Mouse (Mus musculus) mammary gland, adult 2 months (tissue): ENCODE results near the gene Sh2d2a. TPM values are rescaled to one million over a fixed set of nuclear protein-coding genes. Genes with fewer than 3 reads are reported as not detected.

Experiments
- polyA plus RNA-seq: library from polyadenylated mRNA; depleted of rRNA; stranded (reverse); fragments of >200 nt; gene quantifications from 2 replicates; pipeline ENCODE4 v1.2.3, GENCODE M21; 2012; ENCODE audit warnings: low replicate concordance; rRNA removed

Sh2d2a gene
- polyA plus RNA-seq: 13.9 and 25.6 TPM in 2 replicates

GRCm38 (mm10) chr3:87846650-87847110 is at the start of gene Sh2d2a:
Sh2d2a (plus strand) TSS chr3:87846755.

GRCm38 (mm10) chr3:87824206-87824605 is 22.3 kb upstream of the Sh2d2a start, which contains the start of gene Pear1:
Pear1 (minus strand) TSS chr3:87824306.

GRCm38 (mm10) chr3:87885281-87886003 is 38.9 kb downstream of the Sh2d2a start, which contains the start of gene Prcc:
Prcc (minus strand) TSS chr3:87885608.

Other genes starting within 250 kb of the Sh2d2a start
- gene Arhgef11, start 229.2 kb upstream of the Sh2d2a start, polyA plus RNA-seq: 26.3 and 51.8 TPM in 2 replicates
- 0.13 and 0.32 TPM in 2 replicates for gene Lrrc71, start 98.1 kb upstream of the Sh2d2a start, polyA plus RNA-seq
- gene Ntrk1, start 51.6 kb upstream of the Sh2d2a start, polyA plus RNA-seq: 2.8 and 7.2 TPM in 2 replicates
- 1.6 TPM in 2 replicates for gene Insrr, start 49.8 kb upstream of the Sh2d2a start, polyA plus RNA-seq
- 101 and 130 TPM in 2 replicates for gene Pear1, start 22.4 kb upstream of the Sh2d2a start, polyA plus RNA-seq
- gene Prcc, start 38.9 kb downstream of the Sh2d2a start, polyA plus RNA-seq: 28.7 and 33.3 TPM in 2 replicates
- 51.3 and 106 TPM in 2 replicates for gene Hdgf, start 59.6 kb downstream of the Sh2d2a start, polyA plus RNA-seq
- 26.0 and 58.0 TPM in 2 replicates for gene Mrpl24, start 72.8 kb downstream of the Sh2d2a start, polyA plus RNA-seq
- 13.4 and 17.8 TPM in 2 replicates for gene Isg20l2, start 83.6 kb downstream of the Sh2d2a start, polyA plus RNA-seq
- 34.7 and 39.2 TPM in 2 replicates for gene Rrnad1, start 84.0 kb downstream of the Sh2d2a start, polyA plus RNA-seq
- gene Crabp2, start 101.9 kb downstream of the Sh2d2a start, polyA plus RNA-seq: 1.8 and 4.6 TPM in 2 replicates
- gene Nes, start 124.3 kb downstream of the Sh2d2a start, polyA plus RNA-seq: 5.5 and 8.3 TPM in 2 replicates
- gene Bcan, start 153.5 kb downstream of the Sh2d2a start, polyA plus RNA-seq: 0.06 and 0.08 TPM in 2 replicates
- 0.10 and 0.45 TPM in 2 replicates for gene Hapln2, start 180.8 kb downstream of the Sh2d2a start, polyA plus RNA-seq
- gene Gpatch4, start 196.4 kb downstream of the Sh2d2a start, polyA plus RNA-seq: 4.2 and 6.0 TPM in 2 replicates
- gene Naxe, start 211.7 kb downstream of the Sh2d2a start, polyA plus RNA-seq: 68.0 and 109 TPM in 2 replicates
- gene Ttc24, start 231.5 kb downstream of the Sh2d2a start, polyA plus RNA-seq: not detected in 2 replicates
- 2.2 TPM in 2 replicates for gene Iqgap3, start 235.2 kb downstream of the Sh2d2a start, polyA plus RNA-seq